Mouse (Mus musculus) heart, postnatal 0 days (tissue): Measurements from ENCODE around the gene Neurog2.

Source experiments
- CTCF ChIP-seq: IDR thresholded peaks from 2 replicates; pipeline ENCODE4 v1.5.1; 2016; ENCODE audit warnings: antibody characterized with exemption, control low read depth, low read depth
- EP300 ChIP-seq: IDR thresholded peaks from 2 replicates; pipeline ENCODE4 v1.6.1; 2016; ENCODE audit warnings: antibody characterized with exemption, low read depth

- TF ChIP-seq EP300 (no peak), CTCF (no peak)
These were observed 9.3 kb downstream of the Neurog2 start for GRCm38 (mm10) chr3:127642211-127642610.
